Mouse (Mus musculus) cerebellum, adult 2 months (tissue): ENCODE results near the gene Nrxn3. TPM values are rescaled to one million over a fixed set of nuclear protein-coding genes. Genes with fewer than 3 reads are reported as not detected.
A peak's percentile ranks its signal among the peaks of the same experiment; 100 is the strongest.

Experiments used
- DNase-seq, 2 experiments: peaks; one replicate each; pipeline ENCODE4 v3.0.0; 2021
- H3K27ac ChIP-seq: fragments of 200-500 bp; 2 replicates; pipeline ENCODE4 v1.5.1; 2012; ENCODE audit warnings: low read length, control low read depth, inconsistent platforms; ENCODE audit not compliant: insufficient read depth
- H3K27me3 ChIP-seq: fragments of 200-500 bp; 2 replicates; pipeline ENCODE4 v1.6.1; 2012; ENCODE audit warnings: inconsistent platforms, mild to moderate bottlenecking, low read length, moderate library complexity; ENCODE audit not compliant: control insufficient read depth, insufficient read depth
- H3K4me1 ChIP-seq: fragments of 200-500 bp; 2 replicates; pipeline ENCODE4 v1.6.1; 2011; ENCODE audit warnings: low read length; ENCODE audit not compliant: control insufficient read depth, insufficient read depth
- H3K4me3 ChIP-seq: fragments of 200-500 bp; replicated peaks from 2 replicates; pipeline ENCODE3; 2011; ENCODE audit warnings: mild to moderate bottlenecking, low read depth, low read length, control low read depth; ENCODE audit not compliant: insufficient read depth
- CTCF ChIP-seq: fragments of 200-500 bp; IDR thresholded peaks from 2 replicates; pipeline ENCODE4 v1.5.1; 2011; ENCODE audit warnings: low read depth, mild to moderate bottlenecking, control low read depth, low read length, moderate library complexity, borderline replicate concordance; ENCODE audit not compliant: insufficient read depth
- POLR2A ChIP-seq: fragments of 200-500 bp; IDR thresholded peaks from 2 replicates; pipeline ENCODE4 v1.6.1; 2011; ENCODE audit warnings: low read length, control low read depth, borderline replicate concordance; ENCODE audit not compliant: insufficient read depth
- WGBS: fragments of 180-500 bp; shearing (Covaris S2); methylation state at CpG from one replicate; pipeline ENCODE4 v1.1.7; 2018; 5-methylcytosine and 5-hydroxymethylcytosine counted together
- polyA plus RNA-seq: library from polyadenylated mRNA; depleted of rRNA; stranded (reverse); fragments of >200 nt; gene quantifications from 2 replicates; pipeline ENCODE4 v1.2.3, GENCODE M21; 2012

Nrxn3 gene
- polyA plus RNA-seq, 1 experiment, result 101 TPM

GRCm38 (mm10) chr12:88818622-88819334 lies 96.1 kb downstream of the Nrxn3 start:
- H3K4me3 ChIP-seq, result no peak overlapping the region
- no peak overlapping the region for H3K27ac ChIP-seq
- peak; percentile 31 to 49 for DNase-seq
- WGBS, result 50% methylated on average over 4 of the region's 4 CpGs
- H3K27me3 ChIP-seq, result no peaks in the 10 kb centered on the region
- 0 out of 2 replicates have a peak, but pooled peaks cover 2% of the 10 kb centered on the region for H3K4me1 ChIP-seq
- TF ChIP-seq CTCF (no peak), POLR2A (no peak)

GRCm38 (mm10) chr12:88819335-88819709 lies 96.6 kb downstream of the Nrxn3 start:
- Histone ChIP-seq H3K27ac (no peak overlapping the region), H3K4me1 (0 out of 2 replicates have a peak, but pooled peaks cover 2% of the 10 kb centered on the region), H3K27me3 (no peaks in the 10 kb centered on the region), H3K4me3 (no peak overlapping the region)
- DNase-seq, result peak in 1 of 2 experiments; percentile 20
- 34% methylated on average over 5 of the region's 5 CpGs for WGBS
- TF ChIP-seq CTCF (no peak), POLR2A (no peak)

GRCm38 (mm10) chr12:88820131-88820530 lies 97.5 kb downstream of the Nrxn3 start:
- no peak overlapping the region for H3K27ac ChIP-seq
- TF ChIP-seq CTCF (no peak), POLR2A (no peak)
- H3K4me1 ChIP-seq, result 0 out of 2 replicates have a peak, but pooled peaks cover 2% of the 10 kb centered on the region
- WGBS, result 72% methylated on average over 3 of the region's 3 CpGs
- DNase-seq, result no peak
- H3K4me3 ChIP-seq, result no peak overlapping the region
- no peaks in the 10 kb centered on the region for H3K27me3 ChIP-seq

- TF ChIP-seq POLR2A (no peak), CTCF (no peak)
- no peak for DNase-seq
- WGBS, result 98% methylated on average over 1 of the region's 1 CpGs
Observed at GRCm38 (mm10) chr12:88830851-88831250, 108.2 kb downstream of the Nrxn3 start.

GRCm38 (mm10) chr12:88835821-88836220 lies 113.1 kb downstream of the Nrxn3 start:
- H3K4me3 ChIP-seq, result no peak overlapping the region
- no peak for TF ChIP-seq CTCF
- TF ChIP-seq POLR2A, result no peak
- WGBS, result 23% methylated on average over 2 of the region's 2 CpGs

More at GRCm38 (mm10) chr12:88830851-88831250, 108.2 kb downstream of the Nrxn3 start:
- H3K4me1 ChIP-seq, result no peaks in the 10 kb centered on the region
- no peak overlapping the region for H3K27ac ChIP-seq
- no peak overlapping the region for H3K4me3 ChIP-seq
- H3K27me3 ChIP-seq, result no peaks in the 10 kb centered on the region

GRCm38 (mm10) chr12:88839724-88840123 lies 117.0 kb downstream of the Nrxn3 start:
- H3K4me3 ChIP-seq, result no peak overlapping the region
- no peak for TF ChIP-seq CTCF
- no peak for TF ChIP-seq POLR2A

More at GRCm38 (mm10) chr12:88835821-88836220, 113.1 kb downstream of the Nrxn3 start:
- Histone ChIP-seq H3K4me1 (no peaks in the 10 kb centered on the region), H3K27me3 (no peaks in the 10 kb centered on the region), H3K27ac (no peak overlapping the region)
- DNase-seq, result peak in 1 of 2 experiments; percentile 15

GRCm38 (mm10) chr12:88841350-88841749 lies 118.7 kb downstream of the Nrxn3 start:
- Histone ChIP-seq H3K4me3 (no peak overlapping the region), H3K27me3 (no peaks in the 10 kb centered on the region), H3K27ac (no peak overlapping the region), H3K4me1 (no peaks in the 10 kb centered on the region)
- TF ChIP-seq POLR2A, result no peak
- WGBS, result 82% methylated on average over 6 of the region's 6 CpGs
- DNase-seq, result no peak

More at GRCm38 (mm10) chr12:88839724-88840123, 117.0 kb downstream of the Nrxn3 start:
- DNase-seq, result no peak
- Histone ChIP-seq H3K27me3 (no peaks in the 10 kb centered on the region), H3K4me1 (no peaks in the 10 kb centered on the region), H3K27ac (no peak overlapping the region)
- 74% methylated on average over 7 of the region's 7 CpGs for WGBS

GRCm38 (mm10) chr12:88850400-88851179 lies 127.9 kb downstream of the Nrxn3 start:
- DNase-seq, result no peak
- no peak for TF ChIP-seq POLR2A
- no peak for TF ChIP-seq CTCF
- H3K4me1 ChIP-seq, result no peaks in the 10 kb centered on the region; the same call in 1 of the 2 replicates
- no peak overlapping the region for H3K4me3 ChIP-seq
- no peaks in the 10 kb centered on the region for H3K27me3 ChIP-seq
- no peak overlapping the region for H3K27ac ChIP-seq
- WGBS, result 43% methylated on average over 6 of the region's 6 CpGs
